Mouse (Mus musculus) limb, embryonic 13.5 days (tissue): ENCODE measurements around the gene Pyroxd1. TPM values are rescaled to one million over a fixed set of nuclear protein-coding genes. Genes with fewer than 3 reads are reported as not detected.

Experiments
- ATAC-seq: fragments of 200-750 bp; cut with Nextera tagmentation; 2 replicates; pipeline ENCODE4 v1.8.0; 2017; ENCODE audit warnings: low read depth, moderate number of reproducible peaks, moderate TSS enrichment; ENCODE audit not compliant: low FRiP score
- H3K27ac ChIP-seq: fragments of 300-500 bp; sonication (generic); 2 replicates; pipeline ENCODE4 v1.5.1; 2015; ENCODE audit warnings: inconsistent platforms, mild to moderate bottlenecking, moderate library complexity
- H3K27me3 ChIP-seq: fragments of 300-500 bp; sonication (generic); 2 replicates; pipeline ENCODE4 v1.6.1; 2015; ENCODE audit warnings: mild to moderate bottlenecking, inconsistent platforms
- H3K36me3 ChIP-seq: fragments of 300-500 bp; sonication (generic); 2 replicates; pipeline ENCODE4 v1.6.1; 2015; ENCODE audit warnings: inconsistent platforms, mild to moderate bottlenecking, moderate library complexity
- H3K4me1 ChIP-seq: fragments of 300-500 bp; sonication (generic); 2 replicates; pipeline ENCODE4 v1.6.1; 2015; ENCODE audit warnings: inconsistent platforms
- H3K4me2 ChIP-seq: fragments of 300-500 bp; sonication (generic); replicated peaks from 2 replicates; pipeline ENCODE4 v1.6.1; 2015; ENCODE audit warnings: inconsistent platforms, mild to moderate bottlenecking, moderate library complexity
- H3K4me3 ChIP-seq: fragments of 300-500 bp; sonication (generic); 2 replicates; pipeline ENCODE4 v1.5.1; 2015; ENCODE audit warnings: moderate library complexity, mild to moderate bottlenecking, inconsistent platforms
- H3K9ac ChIP-seq: fragments of 300-500 bp; sonication (generic); 2 replicates; pipeline ENCODE4 v1.6.1; 2015; ENCODE audit warnings: mild to moderate bottlenecking, inconsistent platforms
- H3K9me3 ChIP-seq: fragments of 300-500 bp; sonication (generic); 2 replicates; pipeline ENCODE4 v1.6.1; 2016; ENCODE audit warnings: inconsistent platforms
- WGBS: fragments of 180-500 bp; shearing (Covaris S2); methylation state at CpG from one replicate; pipeline ENCODE4 v1.1.7; 2015; 5-methylcytosine and 5-hydroxymethylcytosine counted together
- polyA plus RNA-seq: library from polyadenylated mRNA; unstranded; fragments of >200 nt; fragmentation: Nextera tagmentation; extraction: Ambion mirVana; gene quantifications from 2 replicates; pipeline ENCODE4 v1.2.1, GENCODE M21; 2015

The Pyroxd1 gene
- polyA plus RNA-seq, 1 experiment from 2014 or later, result 17.6 TPM

GRCm38 (mm10) chr6:142379961-142380360 lies 34.5 kb downstream of the Pyroxd1 start:
- no peak for ATAC-seq
- Histone ChIP-seq H3K9me3 (no peaks in the 10 kb centered on the region), H3K27me3 (no peaks in the 10 kb centered on the region), H3K9ac (no peak overlapping the region), H3K36me3 (peaks cover 16% of the 10 kb centered on the region), H3K4me3 (no peak overlapping the region), H3K4me1 (no peaks in the 10 kb centered on the region), H3K4me2 (no peak overlapping the region), H3K27ac (no peak overlapping the region)
- WGBS, result 90% methylated on average over 6 of the region's 6 CpGs

- Histone ChIP-seq H3K36me3 (peaks cover 1% of the 10 kb centered on the region), H3K27me3 (no peaks in the 10 kb centered on the region), H3K9me3 (no peaks in the 10 kb centered on the region), H3K4me3 (no peak overlapping the region), H3K9ac (no peak overlapping the region), H3K27ac (no peak overlapping the region), H3K4me2 (no peak overlapping the region), H3K4me1 (0 out of 2 replicates have a peak, but pooled peaks cover 6% of the 10 kb centered on the region)
- ATAC-seq, result no peak
- WGBS, result 91% methylated on average over 7 of the region's 7 CpGs
These were observed 36.2 kb downstream of the Pyroxd1 start for GRCm38 (mm10) chr6:142381615-142382014.

- Histone ChIP-seq H3K36me3 (no peaks in the 10 kb centered on the region), H3K4me3 (no peak overlapping the region), H3K4me2 (no peak overlapping the region), H3K27me3 (no peaks in the 10 kb centered on the region), H3K27ac (no peak overlapping the region), H3K4me1 (peaks cover 22% of the 10 kb centered on the region), H3K9me3 (no peaks in the 10 kb centered on the region), H3K9ac (no peak overlapping the region)
- WGBS, result 89% methylated on average over 9 of the region's 9 CpGs
- no peak for ATAC-seq
These were observed 39.1 kb downstream of the Pyroxd1 start for GRCm38 (mm10) chr6:142384521-142384920.

- H3K4me1 ChIP-seq, result peaks cover 25% of the 10 kb centered on the region
- no peaks in the 10 kb centered on the region for H3K9me3 ChIP-seq
- no peaks in the 10 kb centered on the region for H3K27me3 ChIP-seq
- peak; percentile 64; the same call in 1 of the 2 replicates for ATAC-seq
- peak overlapping the region; percentile 75 for H3K4me2 ChIP-seq
- 6% methylated on average over 31 of the region's 31 CpGs for WGBS
- H3K27ac ChIP-seq, result no peak overlapping the region
- peak overlapping the region; percentile 98 for H3K4me3 ChIP-seq
- peak overlapping the region; percentile 70 for H3K9ac ChIP-seq
- H3K36me3 ChIP-seq, result no peaks in the 10 kb centered on the region
These were observed 41.0 kb downstream of the Pyroxd1 start for GRCm38 (mm10) chr6:142386285-142387010.

GRCm38 (mm10) chr6:142387011-142387754 lies 41.7 kb downstream of the Pyroxd1 start, which contains the start of the genes Recql and Golt1b:
Recql (minus strand) TSS chr6:142387087.
Golt1b (plus strand) TSS chr6:142387221.
- peak; percentile 100 for ATAC-seq
- whole genome bisulfite sequencing, result under 1% methylated on average over 69 of the region's 87 CpGs
- H3K36me3 ChIP-seq, result no peaks in the 10 kb centered on the region
- H3K4me1 ChIP-seq, result peaks cover 32% of the 10 kb centered on the region
- peak within 1 kb of the TSS; percentile 93 for H3K9ac ChIP-seq
- H3K4me3 ChIP-seq, result peak within 1 kb of the TSS; percentile 98
- no peaks in the 10 kb centered on the region for H3K9me3 ChIP-seq
- H3K27me3 ChIP-seq, result no peaks in the 10 kb centered on the region
- H3K27ac ChIP-seq, result 0 out of 2 replicates have a peak within 1 kb of the TSS, but pooled peaks have one; percentile 15
- peak within 1 kb of the TSS; percentile 82 for H3K4me2 ChIP-seq

GRCm38 (mm10) chr6:142387755-142388271 lies 42.4 kb downstream of the Pyroxd1 start:
- no peaks in the 10 kb centered on the region for H3K27me3 ChIP-seq
- no peaks in the 10 kb centered on the region for H3K9me3 ChIP-seq
- no peak for ATAC-seq
- H3K4me1 ChIP-seq, result peaks cover 32% of the 10 kb centered on the region
- peaks cover under 1% of the 10 kb centered on the region for H3K36me3 ChIP-seq
- peak overlapping the region; percentile 93 for H3K9ac ChIP-seq
- peak overlapping the region; percentile 82 for H3K4me2 ChIP-seq
- H3K4me3 ChIP-seq, result peak overlapping the region; percentile 98
- no peak overlapping the region for H3K27ac ChIP-seq
- 17% methylated on average over 8 of the region's 8 CpGs for WGBS

GRCm38 (mm10) chr6:142389101-142389500 lies 43.6 kb downstream of the Pyroxd1 start:
- Histone ChIP-seq H3K36me3 (peaks cover 13% of the 10 kb centered on the region), H3K4me1 (peaks cover 32% of the 10 kb centered on the region), H3K27ac (no peak overlapping the region), H3K9ac (0 out of 2 replicates have a peak overlapping the region, but pooled peaks have one; percentile 93), H3K4me2 (no peak overlapping the region; the same call in 1 of the 2 replicates), H3K4me3 (no peak overlapping the region), H3K27me3 (no peaks in the 10 kb centered on the region), H3K9me3 (no peaks in the 10 kb centered on the region)
- ATAC-seq, result no peak
- whole genome bisulfite sequencing, result 89% methylated on average over 2 of the region's 2 CpGs

GRCm38 (mm10) chr6:142392312-142392711 lies 46.9 kb downstream of the Pyroxd1 start:
- H3K9ac ChIP-seq, result no peak overlapping the region
- no peak overlapping the region for H3K4me2 ChIP-seq
- H3K36me3 ChIP-seq, result peaks cover 38% of the 10 kb centered on the region
- peaks cover 26% of the 10 kb centered on the region for H3K4me1 ChIP-seq
- ATAC-seq, result no peak
- H3K9me3 ChIP-seq, result no peaks in the 10 kb centered on the region
- 58% methylated on average over 5 of the region's 5 CpGs for WGBS
- no peaks in the 10 kb centered on the region for H3K27me3 ChIP-seq
- no peak overlapping the region for H3K4me3 ChIP-seq
- H3K27ac ChIP-seq, result no peak overlapping the region

GRCm38 (mm10) chr6:142394669-142395068 lies 49.2 kb downstream of the Pyroxd1 start:
- no peak overlapping the region for H3K4me2 ChIP-seq
- no peak overlapping the region for H3K27ac ChIP-seq
- no peaks in the 10 kb centered on the region for H3K27me3 ChIP-seq

GRCm38 (mm10) chr6:142395756-142396155 lies 50.3 kb downstream of the Pyroxd1 start:
- H3K4me2 ChIP-seq, result no peak overlapping the region
- peaks cover 47% of the 10 kb centered on the region for H3K36me3 ChIP-seq
- 96% methylated on average over 6 of the region's 6 CpGs for WGBS
- no peaks in the 10 kb centered on the region for H3K27me3 ChIP-seq
- no peak overlapping the region for H3K9ac ChIP-seq
- H3K4me1 ChIP-seq, result peaks cover 9% of the 10 kb centered on the region; the same call in 1 of the 2 replicates
- no peaks in the 10 kb centered on the region for H3K9me3 ChIP-seq
- no peak overlapping the region for H3K4me3 ChIP-seq
- no peak for ATAC-seq
- H3K27ac ChIP-seq, result no peak overlapping the region

More at GRCm38 (mm10) chr6:142394669-142395068, 49.2 kb downstream of the Pyroxd1 start:
- Histone ChIP-seq H3K9ac (no peak overlapping the region), H3K9me3 (no peaks in the 10 kb centered on the region), H3K4me3 (no peak overlapping the region), H3K4me1 (peaks cover 9% of the 10 kb centered on the region; the same call in 1 of the 2 replicates), H3K36me3 (peaks cover 38% of the 10 kb centered on the region)
- WGBS, result 92% methylated on average over 5 of the region's 5 CpGs
- no peak for ATAC-seq

GRCm38 (mm10) chr6:142411140-142411539 lies 65.7 kb downstream of the Pyroxd1 start:
- Histone ChIP-seq H3K27me3 (peaks cover 40% of the 10 kb centered on the region), H3K4me2 (no peak overlapping the region), H3K4me1 (0 out of 2 replicates have a peak, but pooled peaks cover 5% of the 10 kb centered on the region), H3K9ac (no peak overlapping the region), H3K9me3 (no peaks in the 10 kb centered on the region), H3K4me3 (no peak overlapping the region), H3K27ac (no peak overlapping the region), H3K36me3 (no peaks in the 10 kb centered on the region)
- WGBS, result 37% methylated on average over 1 of the region's 1 CpGs
- no peak for ATAC-seq
